Mouse (Mus musculus) intestine, embryonic 16.5 days (tissue): ENCODE data around the gene Tarsl2. TPM values are rescaled to one million over a fixed set of nuclear protein-coding genes. Genes with fewer than 3 reads are reported as not detected.
A peak's percentile ranks its signal among the peaks of the same experiment; 100 is the strongest.

ENCODE experiments used
- ATAC-seq: fragments of 200-750 bp; cut with Nextera tagmentation; 2 replicates; pipeline ENCODE4 v1.8.0; 2017; ENCODE audit warnings: moderate TSS enrichment, moderate library complexity
- H3K27ac ChIP-seq: fragments of 300-500 bp; sonication (generic); 2 replicates; pipeline ENCODE4 v1.5.1; 2014; ENCODE audit warnings: mild to moderate bottlenecking, low read length
- H3K27me3 ChIP-seq: fragments of 300-500 bp; sonication (generic); replicated peaks from 2 replicates; pipeline ENCODE4 v1.6.1; 2014; ENCODE audit warnings: low read length, control low read depth, mixed read lengths; ENCODE audit not compliant: control insufficient read depth, insufficient read depth
- H3K36me3 ChIP-seq: fragments of 300-500 bp; sonication (generic); 2 replicates; pipeline ENCODE4 v1.6.1; 2014; ENCODE audit warnings: low read length, control low read depth; ENCODE audit not compliant: control insufficient read depth, insufficient read depth
- H3K4me1 ChIP-seq: fragments of 300-500 bp; sonication (generic); 2 replicates; pipeline ENCODE4 v1.6.1; 2014; ENCODE audit warnings: low read length, control low read depth, mixed read lengths; ENCODE audit not compliant: control insufficient read depth, insufficient read depth
- H3K4me2 ChIP-seq: fragments of 300-500 bp; sonication (generic); 2 replicates; pipeline ENCODE4 v1.6.1; 2014; ENCODE audit warnings: low read depth, low read length, control low read depth
- H3K4me3 ChIP-seq: fragments of 300-500 bp; sonication (generic); 2 replicates; pipeline ENCODE4 v1.5.1; 2014; ENCODE audit warnings: mild to moderate bottlenecking, low read length
- H3K9ac ChIP-seq: fragments of 300-500 bp; sonication (generic); 2 replicates; pipeline ENCODE4 v1.6.1; 2014; ENCODE audit warnings: low read depth, low read length
- H3K9me3 ChIP-seq: fragments of 300-500 bp; sonication (generic); 2 replicates; pipeline ENCODE4 v1.6.1; 2016; ENCODE audit warnings: low read length, control low read depth; ENCODE audit not compliant: control insufficient read depth
- WGBS: fragments of 180-500 bp; shearing (Covaris S2); extraction: QIAGEN DNeasy Blood & Tissue Kit; methylation state at CpG from one replicate; pipeline ENCODE4 v1.1.7; 2014; 5-methylcytosine and 5-hydroxymethylcytosine counted together
- polyA plus RNA-seq: library from polyadenylated mRNA; unstranded; fragments of >200 nt; fragmentation: Nextera tagmentation; extraction: Ambion mirVana; gene quantifications from 2 replicates; pipeline ENCODE4 v1.2.1, GENCODE M21; 2015

Gene Tarsl2
- polyA plus RNA-seq, 1 experiment from 2014 or later, result 5.9 TPM

- no peaks in the 10 kb centered on the region for H3K36me3 ChIP-seq
These were observed 757 bp upstream of the Tarsl2 start for GRCm38 (mm10) chr7:65643861-65644421.

DNA sequence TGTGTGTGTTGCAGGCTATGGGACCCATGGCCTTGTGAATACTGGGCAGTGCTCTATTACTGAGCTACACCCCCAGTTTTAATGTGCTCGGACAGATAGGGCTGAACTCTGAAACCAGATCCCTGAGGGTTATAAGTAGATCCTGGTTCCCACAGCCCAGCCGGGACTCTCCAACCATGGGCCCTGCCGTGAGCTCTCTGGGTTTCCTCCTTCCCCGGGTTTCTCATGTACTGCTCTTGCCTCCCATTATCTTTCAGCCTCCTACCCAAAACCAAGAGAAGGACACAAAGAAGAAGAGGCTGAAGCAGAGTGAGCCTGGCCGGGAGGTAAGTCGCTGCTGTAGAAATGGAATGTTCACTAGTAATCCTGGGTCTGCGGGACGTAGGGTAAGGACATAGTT is 1.3 kb downstream of the Tarsl2 start:
- 88% methylated on average over 8 of the region's 8 CpGs for WGBS
- H3K4me2 ChIP-seq, result no peak overlapping the region
- H3K27me3 ChIP-seq, result no peaks in the 10 kb centered on the region
- no peak for ATAC-seq
- peaks cover 3% of the 10 kb centered on the region; the same call in 1 of the 2 replicates for H3K36me3 ChIP-seq
- H3K4me3 ChIP-seq, result no peak overlapping the region
- no peak overlapping the region for H3K27ac ChIP-seq
- H3K4me1 ChIP-seq, result peaks cover 4% of the 10 kb centered on the region; the same call in 1 of the 2 replicates
- no peaks in the 10 kb centered on the region for H3K9me3 ChIP-seq
- H3K9ac ChIP-seq, result no peak overlapping the region

More at GRCm38 (mm10) chr7:65643861-65644421, 757 bp upstream of the Tarsl2 start:
- no peak for ATAC-seq
- Histone ChIP-seq H3K9ac (no peak overlapping the region), H3K4me3 (peak overlapping the region; percentile 73), H3K4me1 (peaks cover 4% of the 10 kb centered on the region; the same call in 1 of the 2 replicates), H3K4me2 (peak overlapping the region; percentile 92), H3K27ac (no peak overlapping the region), H3K27me3 (no peaks in the 10 kb centered on the region), H3K9me3 (no peaks in the 10 kb centered on the region)
- WGBS, result 33% methylated on average over 6 of the region's 6 CpGs

GRCm38 (mm10) chr7:65650662-65651061 is 6.0 kb downstream of the Tarsl2 start:
- WGBS, result 87% methylated on average over 4 of the region's 4 CpGs
- H3K36me3 ChIP-seq, result peaks cover 3% of the 10 kb centered on the region; the same call in 1 of the 2 replicates
- ATAC-seq, result no peak
- H3K9me3 ChIP-seq, result no peaks in the 10 kb centered on the region
- no peaks in the 10 kb centered on the region for H3K4me1 ChIP-seq
- no peaks in the 10 kb centered on the region for H3K27me3 ChIP-seq
- no peak overlapping the region for H3K4me3 ChIP-seq
- no peak overlapping the region for H3K9ac ChIP-seq
- H3K27ac ChIP-seq, result no peak overlapping the region
- H3K4me2 ChIP-seq, result no peak overlapping the region

GRCm38 (mm10) chr7:65657490-65658120 is 12.9 kb downstream of the Tarsl2 start:
- H3K36me3 ChIP-seq, result no peaks in the 10 kb centered on the region
- ATAC-seq, result no peak
- no peak overlapping the region for H3K4me3 ChIP-seq
- no peak overlapping the region for H3K27ac ChIP-seq
- 92% methylated on average over 2 of the region's 2 CpGs for WGBS
- H3K9me3 ChIP-seq, result no peaks in the 10 kb centered on the region
- no peaks in the 10 kb centered on the region for H3K4me1 ChIP-seq
- H3K9ac ChIP-seq, result no peak overlapping the region
- H3K27me3 ChIP-seq, result no peaks in the 10 kb centered on the region
- no peak overlapping the region for H3K4me2 ChIP-seq

- no peaks in the 10 kb centered on the region for H3K4me1 ChIP-seq
- H3K4me3 ChIP-seq, result no peak overlapping the region
- H3K4me2 ChIP-seq, result no peak overlapping the region
- no peaks in the 10 kb centered on the region for H3K9me3 ChIP-seq
- H3K36me3 ChIP-seq, result 0 out of 2 replicates have a peak, but pooled peaks cover 3% of the 10 kb centered on the region
- no peaks in the 10 kb centered on the region for H3K27me3 ChIP-seq
- no peak overlapping the region for H3K27ac ChIP-seq
- WGBS, result 84% methylated on average over 11 of the region's 11 CpGs
- no peak overlapping the region for H3K9ac ChIP-seq
- ATAC-seq, result no peak
These were observed 18.6 kb downstream of the Tarsl2 start for GRCm38 (mm10) chr7:65663225-65663790.

- Histone ChIP-seq H3K27ac (no peak overlapping the region), H3K36me3 (0 out of 2 replicates have a peak, but pooled peaks cover 3% of the 10 kb centered on the region), H3K4me2 (no peak overlapping the region), H3K27me3 (no peaks in the 10 kb centered on the region), H3K4me1 (no peaks in the 10 kb centered on the region), H3K9me3 (no peaks in the 10 kb centered on the region), H3K4me3 (no peak overlapping the region), H3K9ac (no peak overlapping the region)
- ATAC-seq, result no peak
- WGBS, result 85% methylated on average over 14 of the region's 14 CpGs
These were observed 19.2 kb downstream of the Tarsl2 start for GRCm38 (mm10) chr7:65663886-65664285.

- no peak overlapping the region for H3K27ac ChIP-seq
- no peaks in the 10 kb centered on the region for H3K9me3 ChIP-seq
- no peaks in the 10 kb centered on the region for H3K4me1 ChIP-seq
- H3K4me3 ChIP-seq, result no peak overlapping the region
- H3K9ac ChIP-seq, result no peak overlapping the region
- 0 out of 2 replicates have a peak, but pooled peaks cover 3% of the 10 kb centered on the region for H3K36me3 ChIP-seq
- no peak for ATAC-seq
- H3K27me3 ChIP-seq, result no peaks in the 10 kb centered on the region
- 85% methylated on average over 6 of the region's 6 CpGs for WGBS
- no peak overlapping the region for H3K4me2 ChIP-seq
These were observed 22.8 kb downstream of the Tarsl2 start for GRCm38 (mm10) chr7:65667491-65667890.

- H3K27me3 ChIP-seq, result no peaks in the 10 kb centered on the region
- no peaks in the 10 kb centered on the region for H3K4me1 ChIP-seq
- H3K9ac ChIP-seq, result no peak overlapping the region
- no peak overlapping the region for H3K27ac ChIP-seq
- no peaks in the 10 kb centered on the region for H3K36me3 ChIP-seq
- H3K4me2 ChIP-seq, result no peak overlapping the region
- H3K4me3 ChIP-seq, result no peak overlapping the region
- WGBS, result 59% methylated on average over 10 of the region's 10 CpGs
- H3K9me3 ChIP-seq, result no peaks in the 10 kb centered on the region
- ATAC-seq, result peak; percentile 55; the same call in 1 of the 2 replicates
These were observed 33.4 kb downstream of the Tarsl2 start for GRCm38 (mm10) chr7:65678050-65678449.

DNA sequence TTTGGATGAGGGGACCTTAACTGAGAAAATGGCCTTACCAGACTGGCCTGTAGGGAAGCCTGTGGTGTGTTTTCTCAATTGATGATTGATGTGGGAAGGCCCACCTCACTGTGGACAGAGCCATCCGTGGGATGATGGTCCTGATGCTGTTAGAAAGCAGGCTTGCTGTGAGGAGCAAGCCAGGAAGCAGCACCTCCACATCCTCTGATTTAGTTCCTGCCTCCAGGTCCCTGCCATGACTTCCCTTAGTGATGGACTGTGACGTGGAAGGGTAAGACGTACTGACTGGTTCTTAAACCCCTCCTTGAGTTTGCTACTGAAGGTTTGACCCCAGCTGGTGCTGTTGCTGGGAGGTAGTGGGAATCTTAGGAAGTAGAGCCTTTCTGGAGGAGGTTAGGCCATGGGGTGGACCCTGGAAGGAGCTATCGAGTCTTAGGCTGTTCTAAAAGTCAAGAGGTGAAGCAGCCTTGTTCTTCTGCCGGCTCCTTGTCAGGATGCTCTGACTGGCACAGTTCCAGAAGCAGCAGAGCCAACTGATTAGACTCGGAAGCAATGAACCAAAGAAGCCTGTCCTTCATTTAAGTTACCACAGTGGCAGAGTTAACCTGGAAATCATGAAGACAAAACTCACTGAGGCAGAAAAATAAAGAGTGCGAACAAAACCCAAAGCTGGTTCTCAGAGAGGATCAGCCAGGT is 34.4 kb downstream of the Tarsl2 start:
- Histone ChIP-seq H3K9me3 (no peaks in the 10 kb centered on the region), H3K4me3 (no peak overlapping the region), H3K4me1 (no peaks in the 10 kb centered on the region), H3K9ac (no peak overlapping the region), H3K27ac (no peak overlapping the region), H3K4me2 (no peak overlapping the region), H3K36me3 (no peaks in the 10 kb centered on the region), H3K27me3 (no peaks in the 10 kb centered on the region)
- 69% methylated on average over 7 of the region's 7 CpGs for WGBS
- ATAC-seq, result no peak
